Mouse (Mus musculus) kidney, adult 2 months (tissue): Measurements from ENCODE around the gene Lgr5. TPM values are rescaled to one million over a fixed set of nuclear protein-coding genes. Genes with fewer than 3 reads are reported as not detected.

Experiments
- DNase-seq: peaks from one replicate; pipeline ENCODE4 v3.0.0; 2021
- H3K27ac ChIP-seq: fragments of 200-500 bp; 2 replicates; pipeline ENCODE4 v1.5.1; 2012; ENCODE audit warnings: low read depth, low read length, control low read depth, inconsistent platforms; ENCODE audit not compliant: insufficient read depth
- H3K27me3 ChIP-seq: fragments of 200-500 bp; replicated peaks from 2 replicates; pipeline ENCODE4 v1.6.1; 2012; ENCODE audit warnings: mild to moderate bottlenecking, moderate library complexity, low read length, inconsistent platforms; ENCODE audit not compliant: control insufficient read depth, insufficient read depth
- H3K36me3 ChIP-seq: fragments of 200-500 bp; 2 replicates; pipeline ENCODE4 v1.6.1; 2012; ENCODE audit warnings: mild to moderate bottlenecking, moderate library complexity, low read length, inconsistent platforms; ENCODE audit not compliant: control insufficient read depth, insufficient read depth
- H3K4me1 ChIP-seq: fragments of 200-500 bp; 2 replicates; pipeline ENCODE4 v1.6.1; 2011; ENCODE audit warnings: low read length; ENCODE audit not compliant: control insufficient read depth, insufficient read depth
- H3K4me3 ChIP-seq: fragments of 200-500 bp; 2 replicates; pipeline ENCODE4 v1.5.1; 2011; ENCODE audit warnings: mild to moderate bottlenecking, low read depth, low read length, control low read depth; ENCODE audit not compliant: insufficient read depth
- CTCF ChIP-seq: fragments of 200-500 bp; conservative IDR thresholded peaks from 2 replicates; pipeline ENCODE4 v1.5.1; 2011; ENCODE audit warnings: low read depth, mild to moderate bottlenecking, control low read depth, low read length, moderate library complexity, mixed read lengths; ENCODE audit not compliant: insufficient read depth, insufficient read length
- POLR2A ChIP-seq: fragments of 200-500 bp; IDR thresholded peaks from one replicate; pipeline ENCODE4 v1.6.1; 2011; ENCODE audit warnings: low read depth, low read length, control low read depth
- WGBS: fragments of 180-500 bp; shearing (Covaris S2); methylation state at CpG from one replicate; pipeline ENCODE4 v1.1.7; 2018; 5-methylcytosine and 5-hydroxymethylcytosine counted together
- polyA plus RNA-seq: library from polyadenylated mRNA; depleted of rRNA; stranded (reverse); fragments of >200 nt; gene quantifications from 2 replicates; pipeline ENCODE4 v1.2.3, GENCODE M21; 2012

Gene Lgr5
- polyA plus RNA-seq, 1 experiment: 0.97 TPM

- H3K4me3 ChIP-seq: no peak overlapping the region
- H3K27ac ChIP-seq: no peak overlapping the region
- no peaks in the 10 kb centered on the region for H3K36me3 ChIP-seq
- peaks cover 9% of the 10 kb centered on the region for H3K27me3 ChIP-seq
- TF ChIP-seq CTCF: no peak
- TF ChIP-seq POLR2A: no peak
- no peaks in the 10 kb centered on the region for H3K4me1 ChIP-seq
- WGBS: 33% methylated on average over 13 of the region's 14 CpGs
- no peak for DNase-seq
Measured at GRCm38 (mm10) chr10:115584656-115585055, 2.9 kb downstream of the Lgr5 start.

GRCm38 (mm10) chr10:115583071-115583470 is 4.5 kb downstream of the Lgr5 start:
- Histone ChIP-seq H3K4me1 (no peaks in the 10 kb centered on the region), H3K36me3 (no peaks in the 10 kb centered on the region), H3K4me3 (no peak overlapping the region), H3K27me3 (peaks cover 7% of the 10 kb centered on the region), H3K27ac (no peak overlapping the region)
- WGBS: 82% methylated on average over 3 of the region's 3 CpGs
- DNase-seq: no peak
- no peak for TF ChIP-seq POLR2A
- no peak for TF ChIP-seq CTCF

- Histone ChIP-seq H3K4me1 (no peaks in the 10 kb centered on the region), H3K27me3 (peaks cover 7% of the 10 kb centered on the region), H3K27ac (no peak overlapping the region), H3K4me3 (no peak overlapping the region), H3K36me3 (no peaks in the 10 kb centered on the region)
- 88% methylated on average over 9 of the region's 9 CpGs for WGBS
- TF ChIP-seq POLR2A (no peak), CTCF (no peak)
- DNase-seq: no peak
Measured at GRCm38 (mm10) chr10:115581971-115582370, 5.6 kb downstream of the Lgr5 start.

- Histone ChIP-seq H3K36me3 (no peaks in the 10 kb centered on the region), H3K4me3 (no peak overlapping the region), H3K27me3 (no peaks in the 10 kb centered on the region), H3K4me1 (no peaks in the 10 kb centered on the region), H3K27ac (no peak overlapping the region)
- DNase-seq: no peak
- WGBS: 49% methylated on average over 7 of the region's 7 CpGs
- TF ChIP-seq POLR2A (no peak), CTCF (no peak)
Measured at GRCm38 (mm10) chr10:115579494-115579893, 8.1 kb downstream of the Lgr5 start.

DNA sequence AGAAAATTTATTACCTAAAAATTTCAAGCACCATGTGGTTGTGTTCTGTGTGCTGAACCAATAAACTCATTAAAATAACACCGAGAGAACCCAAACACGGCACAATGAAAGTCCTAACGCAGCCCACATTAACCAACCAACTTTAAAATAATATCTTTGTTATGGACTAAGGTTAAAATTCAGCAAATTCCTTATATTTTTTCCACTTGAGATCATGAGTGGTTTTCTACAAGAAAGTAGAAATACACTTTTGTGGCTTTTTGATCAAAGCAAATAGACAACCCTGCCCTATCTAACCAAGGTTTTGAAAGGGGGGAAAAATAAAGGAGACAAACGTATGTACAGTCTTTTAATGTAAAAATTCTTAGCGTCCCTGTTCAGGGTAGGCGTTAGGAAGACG is 8.5 kb downstream of the Lgr5 start:
- Histone ChIP-seq H3K27me3 (no peaks in the 10 kb centered on the region), H3K27ac (no peak overlapping the region), H3K4me3 (no peak overlapping the region), H3K36me3 (no peaks in the 10 kb centered on the region), H3K4me1 (no peaks in the 10 kb centered on the region)
- 79% methylated on average over 7 of the region's 7 CpGs for WGBS
- TF ChIP-seq POLR2A (no peak), CTCF (no peak)
- no peak for DNase-seq

- TF ChIP-seq CTCF (no peak), POLR2A (no peak)
- 39% methylated on average over 3 of the region's 3 CpGs for WGBS
- Histone ChIP-seq H3K4me3 (no peak overlapping the region), H3K36me3 (no peaks in the 10 kb centered on the region), H3K4me1 (no peaks in the 10 kb centered on the region), H3K27me3 (no peaks in the 10 kb centered on the region), H3K27ac (no peak overlapping the region)
- DNase-seq: no peak
Measured at GRCm38 (mm10) chr10:115571734-115572440, 15.7 kb downstream of the Lgr5 start.

GRCm38 (mm10) chr10:115571317-115571716 is 16.3 kb downstream of the Lgr5 start:
- no peak overlapping the region for H3K27ac ChIP-seq

More at GRCm38 (mm10) chr10:115571317-115571716, 16.3 kb downstream of the Lgr5 start:
- Histone ChIP-seq H3K4me1 (no peaks in the 10 kb centered on the region), H3K27me3 (no peaks in the 10 kb centered on the region), H3K4me3 (no peak overlapping the region), H3K36me3 (no peaks in the 10 kb centered on the region)
- TF ChIP-seq CTCF (no peak), POLR2A (no peak)
- no peak for DNase-seq
- WGBS: 34% methylated on average over 6 of the region's 6 CpGs
